Mouse (Mus musculus) left cerebral cortex, postnatal 14 days (tissue): ENCODE data around the gene Cfap65. TPM values are rescaled to one million over a fixed set of nuclear protein-coding genes. Genes with fewer than 3 reads are reported as not detected.

Experiments
- DNase-seq, 2 experiments: peaks; one replicate each; pipeline ENCODE4 v3.0.0; 2021 to 2022; ENCODE audit warnings: low spot score in 2 of 2, mixed read lengths in 1 of 2
- intact Hi-C: fragments of 180-260 bp; cut with DNase I; formaldehyde crosslinking; loops from one replicate; pipeline ENCODE4 v1.15.1; 2025
- total RNA-seq, 2 experiments: library from RNA; stranded (reverse); gene quantifications; 2 replicates each; pipeline ENCODE4 v1.2.3; 2021

Gene Cfap65
- total RNA-seq, 2 experiments from 2014 or later, result 1.9 TPM

DNA sequence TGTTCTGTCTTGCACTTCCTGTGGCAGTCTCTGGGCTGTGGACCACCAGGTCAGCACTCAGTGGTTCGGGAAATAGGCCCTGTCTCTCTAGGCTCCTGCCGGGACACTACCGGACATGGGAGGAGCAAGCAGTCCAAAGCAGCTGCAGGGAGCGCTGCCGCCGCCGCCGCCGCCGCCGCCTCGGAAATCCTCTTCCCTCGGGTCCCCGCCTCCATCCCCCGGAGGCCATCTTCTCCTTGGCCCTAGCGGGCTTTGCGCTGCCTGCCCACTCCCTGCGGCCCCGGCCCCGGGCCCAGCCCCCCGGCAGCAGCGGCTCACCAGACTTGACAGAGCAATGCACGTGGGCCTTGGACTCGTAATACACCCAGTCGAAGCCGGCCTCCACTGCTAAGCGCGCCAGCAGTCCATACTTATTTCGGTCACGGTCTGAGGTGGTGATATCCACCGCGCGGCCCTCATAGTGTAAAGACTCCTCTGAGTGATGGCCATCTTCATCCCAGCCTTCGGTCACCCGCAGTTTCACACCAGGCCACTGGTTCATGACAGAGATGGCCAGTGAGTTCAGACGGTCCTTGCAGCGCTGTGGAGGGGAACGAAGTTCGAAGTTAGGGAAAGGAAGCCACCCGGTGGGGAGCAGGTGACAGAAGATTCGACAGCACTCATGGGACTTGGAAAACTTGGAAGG, 12.7 kb upstream of the Cfap65 start:
- DNase-seq, result no peak
- intact Hi-C loops, result loop anchor here (5.0 kb wide), 1 partner anchor 69 kb away; no protein-coding TSS in a partner anchor

DNA sequence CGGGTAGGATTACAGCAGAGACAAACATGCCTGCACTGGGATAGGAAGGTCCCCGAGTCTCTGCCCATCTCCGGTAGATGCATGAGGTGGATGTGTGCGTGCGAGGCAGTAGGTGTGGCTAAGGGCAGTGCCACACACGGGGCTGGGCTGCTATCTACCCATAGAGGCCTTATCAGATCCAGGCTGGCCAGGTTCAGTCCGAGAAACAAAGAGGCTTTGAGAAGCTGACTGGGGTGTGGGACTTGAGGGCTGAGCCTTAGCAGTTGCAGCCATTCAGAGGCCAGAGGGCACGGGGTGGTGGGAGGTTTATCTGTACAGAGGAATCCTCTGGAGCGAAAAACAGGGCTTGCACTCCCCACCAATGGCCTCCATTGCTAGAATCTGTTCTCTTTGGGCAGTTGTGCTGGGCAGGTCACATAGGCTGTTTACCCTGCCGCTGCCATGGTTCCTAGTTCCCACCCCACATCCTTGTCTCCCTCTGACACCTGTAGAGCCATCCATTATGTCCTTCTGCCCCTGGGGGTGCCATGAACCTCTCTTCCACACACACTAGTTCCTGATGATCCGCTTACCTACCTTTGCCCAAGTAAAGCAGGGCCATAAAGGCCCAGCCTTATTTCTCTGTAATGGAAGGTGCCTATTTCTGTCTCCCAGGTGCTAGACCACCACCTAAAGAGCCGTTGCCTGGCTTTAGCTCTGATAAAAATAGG, 6.4 kb upstream of the Cfap65 start:
- DNase-seq, result no peak
- intact Hi-C loops, result no loop called here

DNA sequence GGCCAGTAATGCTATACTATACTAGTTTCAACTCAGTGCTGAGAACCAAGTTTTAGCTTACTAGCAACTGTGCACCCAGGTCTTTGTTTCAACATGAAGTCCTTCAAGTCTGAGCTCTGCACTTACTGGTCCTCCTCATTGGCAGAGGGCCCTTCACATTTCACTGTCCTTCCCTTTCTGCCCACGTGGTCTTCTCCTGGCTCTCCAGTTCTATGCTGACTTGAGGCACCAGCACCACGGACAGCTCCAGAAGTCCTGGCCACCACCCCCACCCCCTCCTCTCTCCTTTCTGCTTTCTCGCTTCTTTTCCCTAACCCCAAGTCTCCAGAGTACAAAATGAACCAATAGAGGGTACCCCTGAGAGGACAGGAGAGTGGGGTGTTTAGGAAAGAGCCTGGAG, 4.4 kb upstream of the Cfap65 start:
- intact Hi-C loops, result no loop called here
- DNase-seq, result no peak

DNA sequence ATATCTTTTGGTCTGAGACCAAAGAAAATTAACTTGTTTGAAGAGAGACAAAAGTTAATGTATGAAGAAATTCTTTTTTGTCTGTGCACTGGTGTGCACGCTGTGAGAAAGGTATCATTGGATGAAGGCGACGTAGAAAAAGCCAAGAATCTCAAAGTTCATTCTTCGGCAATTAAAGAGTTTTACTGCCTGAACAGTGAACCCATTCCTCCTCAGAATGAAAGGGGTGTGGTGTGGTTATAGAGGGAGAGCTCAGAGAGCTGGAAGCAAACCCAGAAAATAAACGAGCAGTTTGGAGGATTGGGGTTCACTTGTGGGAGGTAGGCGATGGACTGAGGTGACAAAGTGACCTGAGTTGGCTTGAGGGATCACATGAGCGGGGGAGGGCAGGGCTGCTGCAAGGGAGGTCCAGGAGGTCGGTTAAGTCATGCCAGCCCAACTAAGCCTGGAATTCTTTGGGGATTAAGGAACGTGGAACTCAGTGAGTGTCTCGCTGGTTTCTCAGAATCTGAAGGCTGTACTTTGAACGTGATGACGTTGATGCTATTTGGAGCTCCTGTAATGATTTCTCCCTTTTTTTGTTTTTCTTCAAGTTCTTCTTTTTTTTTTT, 927 bp upstream of the Cfap65 start:
- DNase-seq, result no peak
- intact Hi-C loops, result no loop called here

DNA sequence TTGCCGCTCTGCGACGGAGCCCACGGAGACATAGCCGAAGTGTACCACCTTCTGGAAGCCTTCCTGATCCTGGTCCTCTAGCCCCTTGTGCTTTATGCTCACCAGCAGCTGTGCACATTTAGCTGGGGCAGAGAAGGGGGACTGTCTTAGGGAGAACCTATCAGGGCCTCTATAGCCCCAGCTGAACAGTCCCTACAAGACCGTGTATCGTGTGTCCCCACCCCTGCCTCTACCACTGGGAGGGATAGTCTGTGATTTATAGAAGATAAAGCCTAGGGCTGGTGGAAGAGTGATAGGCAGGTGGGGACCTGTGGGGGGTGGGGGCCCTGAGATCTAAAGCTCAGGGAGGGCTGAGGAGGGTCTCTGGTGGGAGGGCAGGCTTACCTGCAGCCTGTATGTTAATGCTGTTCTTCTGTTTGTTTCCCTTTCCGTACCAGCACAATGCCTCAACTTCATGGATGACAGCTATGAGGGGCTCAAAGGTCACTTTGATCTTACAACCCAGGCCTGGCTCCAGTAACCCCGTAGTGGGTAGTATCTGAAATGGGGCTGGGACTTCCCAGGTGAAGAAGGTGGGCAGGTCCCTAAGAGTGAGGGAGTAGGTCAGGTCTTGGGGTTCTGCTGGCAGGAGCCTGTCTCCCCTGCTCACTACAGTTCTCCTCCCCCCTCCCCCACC, 7.6 kb downstream of the Cfap65 start:
- DNase-seq, result no peak
- intact Hi-C loops, result no loop called here

DNA sequence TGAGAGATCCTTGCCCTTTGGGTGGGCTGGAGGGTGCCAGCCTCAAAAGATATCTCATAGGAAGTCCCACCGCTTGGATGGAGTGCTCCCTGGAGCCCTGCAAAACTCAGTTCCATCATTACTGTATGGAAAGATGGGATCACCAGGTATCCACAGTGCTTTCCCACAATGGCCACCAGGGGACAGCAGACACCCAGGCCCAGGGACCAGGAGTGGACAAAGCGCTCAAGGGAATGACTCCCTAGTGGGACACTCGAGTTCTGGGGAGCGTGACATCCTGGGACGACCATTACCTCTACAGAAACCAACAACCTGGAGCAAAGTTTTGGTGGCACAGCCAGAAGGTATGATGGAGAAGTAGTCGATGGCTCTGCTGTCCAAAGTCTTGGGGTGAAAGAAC, 8.7 kb downstream of the Cfap65 start:
- DNase-seq, result peak; percentile 16 to 54
- intact Hi-C loops, result no loop called here

DNA sequence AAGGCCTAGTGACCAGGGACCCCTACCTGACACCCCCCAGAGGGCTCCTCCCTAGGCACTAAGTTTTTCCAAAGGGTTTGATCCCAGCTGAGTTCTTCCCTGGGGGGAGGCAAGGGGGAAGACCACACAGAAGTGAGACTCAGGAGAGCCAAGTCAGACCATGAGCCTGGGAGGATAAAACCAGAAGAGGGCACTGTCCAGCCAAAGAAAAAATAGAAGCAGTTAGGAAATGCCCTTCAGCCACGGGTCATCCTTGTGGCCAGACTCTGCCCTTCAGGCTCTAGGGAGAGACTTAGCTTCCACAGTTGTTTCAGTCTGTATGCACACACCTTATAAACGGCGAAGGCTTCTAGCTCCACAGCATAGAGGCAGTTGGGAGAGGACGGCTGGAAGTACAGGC, 10.9 kb downstream of the Cfap65 start:
- intact Hi-C loops, result no loop called here
- DNase-seq, result no peak

DNA sequence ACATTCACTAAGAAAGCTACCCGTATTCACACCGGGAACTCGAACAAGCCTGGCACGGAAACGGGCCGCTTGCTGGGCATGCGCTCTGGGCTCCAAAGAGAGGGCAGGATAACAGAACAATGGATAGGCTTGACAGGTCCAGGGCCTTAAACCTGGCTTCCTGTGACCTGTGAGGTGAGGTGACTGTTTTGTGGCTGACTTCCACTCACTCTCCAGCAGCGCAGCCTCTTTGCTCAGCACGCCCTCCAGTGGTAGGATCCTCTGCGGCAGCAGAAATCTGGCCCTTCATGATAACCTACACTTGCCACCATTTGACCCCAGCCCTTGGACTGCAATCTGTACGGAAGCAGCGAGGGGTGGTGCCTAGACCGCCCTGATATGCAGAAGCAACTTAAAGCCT, 19.7 kb downstream of the Cfap65 start:
- intact Hi-C loops, result no loop called here
- DNase-seq, result no peak

DNA sequence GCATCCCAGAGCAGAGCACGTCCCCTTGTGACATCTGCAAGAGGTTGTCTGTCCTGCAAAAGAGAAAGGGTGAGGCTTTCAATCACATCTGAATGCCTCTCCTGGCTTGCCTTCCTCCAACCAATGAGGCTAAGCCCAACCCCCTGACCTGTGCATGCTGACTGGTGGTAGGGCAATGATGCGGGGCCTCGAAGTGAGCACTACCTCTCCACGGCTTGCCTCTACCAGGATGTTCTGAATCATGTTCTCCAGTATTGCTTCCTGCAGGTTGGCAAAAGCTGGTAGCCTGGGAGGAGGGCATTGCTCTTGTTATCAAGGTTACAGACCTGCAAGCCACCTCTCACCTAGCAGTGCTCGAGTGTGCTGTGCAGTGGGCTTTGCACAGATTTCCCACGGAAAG, 33.2 kb downstream of the Cfap65 start:
- DNase-seq, result no peak
- intact Hi-C loops, result no loop called here

DNA sequence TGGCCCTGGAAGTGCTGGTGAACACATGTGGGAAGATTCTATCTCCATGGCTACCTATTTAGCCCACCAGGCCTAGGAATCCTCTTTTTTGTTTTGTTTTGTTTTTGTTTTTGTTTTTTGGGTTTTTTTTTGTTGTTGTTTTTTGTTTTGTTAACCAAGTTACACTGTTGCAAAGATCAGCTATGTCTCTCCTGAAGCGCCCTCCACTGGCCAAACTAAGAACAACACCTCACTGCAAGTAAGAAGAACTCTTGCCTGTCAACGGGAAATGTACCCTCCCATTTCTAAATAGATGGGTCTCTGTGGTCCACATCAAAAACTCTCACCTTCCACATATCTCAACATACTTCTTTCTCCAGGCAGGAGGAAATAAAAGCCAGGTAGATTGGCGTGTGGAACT, 33.7 kb downstream of the Cfap65 start:
- peak; percentile 57 to 74 for DNase-seq
- intact Hi-C loops, result no loop called here

DNA sequence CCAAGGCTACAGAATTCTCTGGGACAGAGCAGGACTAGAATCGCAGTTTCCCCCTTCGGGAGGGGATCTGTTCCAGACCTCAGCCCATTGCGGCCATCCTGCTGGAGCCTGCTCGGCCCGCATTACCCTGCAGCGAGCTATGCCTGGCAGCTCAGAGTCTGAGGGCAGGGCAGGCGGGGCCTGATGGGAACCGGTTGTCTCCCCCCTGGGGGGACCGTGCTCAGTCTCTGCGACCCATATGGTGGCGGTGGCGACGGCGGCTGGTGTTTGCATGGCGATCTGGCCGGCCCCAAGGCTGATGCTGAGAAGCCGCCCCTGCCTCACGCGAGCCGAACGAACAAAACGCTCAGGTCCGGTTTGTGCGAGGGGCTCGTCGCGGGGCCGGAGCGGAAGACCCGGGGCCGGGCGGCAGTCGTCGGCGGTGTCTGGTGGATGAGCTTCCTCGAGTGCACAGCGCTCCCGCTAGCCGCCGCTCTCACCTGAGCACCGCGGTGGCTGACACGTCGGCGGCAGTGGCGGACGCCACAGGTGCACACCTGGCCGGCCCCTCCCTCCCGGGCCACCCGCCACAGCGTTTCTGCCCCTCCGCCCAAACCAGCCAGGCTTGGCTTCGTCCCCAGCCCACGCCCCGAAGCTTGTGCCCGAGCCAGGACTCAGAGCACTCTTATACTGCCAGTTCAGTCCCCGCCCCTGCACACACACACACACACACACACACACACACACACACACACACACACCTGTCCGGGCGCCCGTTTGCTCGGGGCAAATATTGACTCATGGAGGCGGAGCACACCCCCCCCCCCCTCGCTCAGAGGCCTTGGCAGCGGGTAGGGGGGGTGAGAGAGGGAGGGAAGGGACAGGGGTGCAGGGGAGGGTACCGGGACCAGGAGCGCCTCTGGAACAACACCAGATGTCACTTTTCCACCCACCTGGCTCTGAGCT, 34.8 kb downstream of the Cfap65 start:
- intact Hi-C loops, result no loop called here
- DNase-seq, result no peak

DNA sequence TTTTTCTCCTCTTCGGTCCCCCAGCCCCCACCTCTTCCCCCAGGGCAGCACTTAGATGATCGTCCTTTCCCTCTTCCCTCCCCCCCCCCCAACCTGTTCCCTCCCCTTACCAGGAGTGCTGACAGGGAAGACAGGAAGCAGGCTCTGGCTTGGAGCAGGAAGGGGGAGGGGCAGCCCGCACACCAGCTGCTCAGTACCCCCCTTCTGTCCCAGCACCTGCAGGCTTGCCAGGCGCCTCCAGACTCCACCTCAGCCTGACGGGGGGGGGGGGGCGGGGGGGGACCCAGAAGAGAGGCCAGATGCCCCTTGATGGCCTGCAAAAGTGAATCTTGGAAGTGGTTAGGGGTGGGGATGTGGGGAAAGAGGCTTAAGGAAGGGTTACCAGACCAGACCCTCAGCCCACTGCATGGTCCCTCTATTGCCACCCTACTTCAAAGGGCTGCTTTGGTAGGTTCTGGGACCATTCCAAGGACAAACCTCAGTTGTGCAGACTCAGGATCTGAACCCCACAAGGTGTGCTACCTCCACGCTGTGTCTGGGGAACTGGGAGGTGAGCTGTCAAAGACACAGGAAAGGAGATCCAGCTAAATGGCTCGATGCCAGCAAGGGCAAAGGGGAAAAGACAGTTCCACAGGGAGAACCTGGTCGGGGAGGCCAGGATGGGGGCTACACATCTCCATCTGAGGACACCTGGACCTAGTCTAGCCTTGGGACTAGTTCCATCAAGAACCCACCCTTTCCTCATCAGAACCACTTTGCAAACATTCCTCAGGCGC, 36.6 kb downstream of the Cfap65 start:
- intact Hi-C loops, result no loop called here
- DNase-seq, result no peak

DNA sequence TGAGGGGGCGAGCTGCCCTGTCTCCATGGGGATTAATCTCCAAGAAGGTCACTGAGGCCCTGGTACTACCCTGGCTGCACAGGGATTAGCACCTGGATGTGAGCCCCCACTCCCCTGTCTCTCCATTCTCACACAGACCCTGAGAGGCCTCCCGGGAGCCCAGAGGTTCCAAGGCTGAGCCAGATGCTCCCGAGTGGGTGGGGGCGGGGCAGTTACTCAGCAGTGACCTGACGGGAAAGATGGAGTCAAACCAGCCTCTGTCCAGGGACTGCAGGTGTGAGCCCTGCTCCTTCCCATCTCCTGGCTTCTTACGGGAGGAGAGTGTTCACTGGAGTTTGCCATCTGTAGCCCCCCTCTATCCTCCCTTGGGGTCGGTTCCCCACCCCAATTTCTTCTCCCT, 37.4 kb downstream of the Cfap65 start:
- intact Hi-C loops, result no loop called here
- DNase-seq, result no peak

DNA sequence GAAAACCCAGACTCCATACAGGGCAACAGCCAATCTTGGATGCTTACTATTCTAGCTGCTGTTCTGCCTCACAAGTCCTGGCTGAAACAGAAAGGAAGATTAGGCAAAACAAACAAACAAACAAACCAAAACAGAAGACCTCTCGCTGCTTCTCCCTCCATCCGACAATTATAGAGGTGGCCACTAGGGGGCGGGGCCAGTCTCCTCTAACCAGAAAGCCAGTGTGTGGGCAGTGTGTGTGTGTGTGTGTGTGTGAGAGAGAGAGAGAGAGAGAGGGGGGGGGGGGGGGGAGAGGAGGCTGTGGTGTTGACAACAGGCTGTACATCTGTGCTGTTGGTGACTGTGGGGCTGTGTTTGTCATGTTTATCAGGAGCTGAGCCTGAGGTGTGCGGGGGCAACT, 40.4 kb downstream of the Cfap65 start:
- intact Hi-C loops, result no loop called here
- peak; percentile 70 to 77 for DNase-seq

DNA sequence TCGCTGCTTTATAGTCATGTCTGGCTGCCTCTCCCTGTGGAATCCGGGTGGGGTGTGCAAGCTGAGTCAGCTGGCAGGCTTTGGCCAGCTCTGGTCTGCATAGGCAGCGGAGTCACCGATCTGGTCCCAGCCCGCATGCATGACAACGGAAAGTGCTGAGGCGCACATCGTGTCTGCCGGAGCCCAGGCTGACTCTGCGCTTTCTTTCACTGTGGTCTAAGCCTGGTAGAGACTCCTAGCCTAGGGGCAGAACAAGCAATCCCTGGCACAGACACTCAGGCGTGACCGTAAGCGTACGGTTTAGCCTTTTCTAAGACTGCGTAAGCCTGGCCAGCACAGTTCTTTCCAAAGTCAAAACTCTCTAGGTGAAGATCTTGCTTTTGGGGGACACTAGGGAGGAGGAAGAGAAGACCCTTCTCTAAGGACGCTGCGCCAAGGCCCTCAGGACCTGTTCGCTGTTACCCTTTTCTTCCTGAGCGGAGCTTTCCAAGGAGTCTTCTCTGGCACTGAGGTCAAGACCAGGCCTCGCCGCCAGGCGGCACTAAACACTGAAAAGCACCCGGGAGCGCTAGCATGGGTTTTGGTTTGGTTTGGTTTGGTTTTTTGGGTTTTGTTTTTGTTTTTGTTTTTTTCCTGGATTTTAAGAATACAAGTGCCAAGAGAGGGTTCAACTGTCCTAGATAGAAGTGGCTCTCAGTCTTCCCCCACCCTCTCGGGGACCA, 42.1 kb downstream of the Cfap65 start, which contains the start of gene Cryba2:
Gene Cryba2 (minus strand): TSS at position 10 of the 722 bp plus-strand sequence.
- peak; percentile 49 to 61 for DNase-seq
- intact Hi-C loops, result no loop called here

DNA sequence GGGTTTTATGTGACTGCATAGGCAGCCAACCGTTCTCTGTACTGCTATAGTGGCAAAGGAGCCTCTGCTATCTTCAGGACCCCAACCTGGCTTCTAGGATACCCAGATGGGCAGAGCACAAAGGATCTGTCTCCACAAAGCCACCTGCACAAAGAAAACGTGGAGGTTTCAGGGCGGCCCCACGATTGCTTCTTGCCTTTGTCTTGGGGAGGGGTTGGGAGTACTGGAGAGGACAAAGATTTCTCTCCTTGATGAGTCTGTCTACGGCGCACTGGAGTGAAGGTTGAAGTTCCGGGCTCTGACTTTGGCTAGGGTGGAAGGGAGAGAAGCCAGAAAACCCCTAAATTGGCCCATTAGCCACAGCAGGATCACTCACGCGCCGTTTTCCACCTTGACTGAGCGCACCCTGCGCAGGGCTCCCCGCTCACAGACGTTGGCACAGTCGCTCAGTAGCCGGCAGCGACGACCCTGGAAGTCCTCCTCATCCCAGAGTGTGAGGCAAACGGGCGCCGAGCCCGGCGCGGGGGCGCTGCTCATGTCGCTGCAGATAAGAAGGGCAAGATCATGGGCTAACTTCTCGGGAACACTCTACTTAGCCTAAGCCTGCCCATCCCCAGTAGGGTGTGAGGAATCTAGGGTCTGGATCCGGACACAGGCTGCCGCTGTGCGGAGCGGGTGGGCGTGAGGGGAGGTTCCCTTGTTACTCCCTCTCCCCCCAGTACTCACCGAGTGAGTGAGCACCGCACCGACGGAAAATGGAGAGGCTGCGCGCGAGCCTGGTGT, 42.9 kb downstream of the Cfap65 start:
- no peak for DNase-seq
- intact Hi-C loops, result no loop called here

DNA sequence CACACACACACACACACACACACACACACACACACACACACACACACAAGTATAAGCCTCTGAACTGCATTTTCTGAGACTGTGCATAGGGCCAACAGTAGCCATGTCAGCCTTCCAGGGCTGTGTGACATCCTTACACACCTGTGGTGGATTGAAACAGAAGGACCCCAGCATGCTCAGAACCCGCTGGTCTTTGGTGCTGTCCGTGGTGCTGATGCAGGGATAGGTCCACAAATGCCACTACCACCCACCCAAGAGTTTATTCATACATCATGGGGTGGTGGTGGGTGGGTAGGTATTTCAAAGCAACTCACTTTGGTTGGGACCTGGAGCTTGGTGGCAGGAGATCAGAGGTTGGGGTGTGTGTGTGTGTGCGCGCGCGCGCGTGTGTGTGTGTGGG, 43.9 kb downstream of the Cfap65 start:
- DNase-seq, result no peak
- intact Hi-C loops, result no loop called here
